Mouse (Mus musculus) yolk sac, embryonic 10.5 days (tissue): ENCODE results near the gene Pikfyve.

Experiments
- DNase-seq: peaks from one replicate; pipeline ENCODE4 v3.0.0-alpha.2; 2017; ENCODE audit warnings: low spot score

Pikfyve gene

DNA sequence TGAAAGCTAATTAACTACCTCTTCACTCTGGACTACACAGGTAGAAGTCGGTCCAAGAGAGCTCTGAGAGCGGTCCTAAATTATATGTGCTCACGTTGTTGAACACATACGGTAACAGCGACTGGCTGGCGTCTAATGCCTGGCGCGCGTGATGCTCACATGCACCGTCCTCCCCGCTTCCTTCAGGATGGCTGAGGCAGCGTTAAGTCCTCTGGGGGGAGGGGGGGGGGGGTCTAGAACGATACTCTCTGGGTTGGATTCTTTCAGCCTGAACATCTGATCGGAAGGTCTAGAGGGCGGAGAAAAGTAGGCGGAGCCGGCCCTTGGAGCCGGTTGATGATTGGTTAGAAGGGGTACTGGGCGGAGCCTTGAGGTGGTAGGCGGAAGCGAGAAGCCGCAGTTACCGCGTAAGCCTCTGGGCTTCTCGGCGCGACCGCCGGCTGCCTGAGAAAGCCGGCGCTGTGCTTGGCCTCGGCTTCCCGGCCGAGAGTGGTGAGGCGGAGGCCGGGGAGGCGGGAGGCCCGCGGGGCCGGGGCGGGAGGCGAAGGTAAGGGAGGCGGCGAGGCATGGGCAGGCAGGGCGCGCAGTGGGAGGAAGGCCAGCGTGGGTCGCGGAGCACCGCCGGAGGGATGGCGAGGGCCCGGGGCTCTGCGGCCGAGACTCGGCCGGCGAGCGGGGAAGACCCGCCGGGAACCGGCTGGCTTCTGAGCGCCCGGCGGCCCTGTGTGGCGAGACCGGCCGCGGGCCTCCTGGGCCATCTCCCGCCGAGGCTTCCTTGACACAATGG lies at the start of gene Pikfyve, which contains the start of gene Idh1:
Gene Pikfyve, plus strand, starts transcription at position 397 of the 787 bp plus-strand sequence.
Gene Idh1, minus strand, starts transcription at position 214 of the 787 bp plus-strand sequence.
- peak; percentile 99 for DNase-seq

DNA sequence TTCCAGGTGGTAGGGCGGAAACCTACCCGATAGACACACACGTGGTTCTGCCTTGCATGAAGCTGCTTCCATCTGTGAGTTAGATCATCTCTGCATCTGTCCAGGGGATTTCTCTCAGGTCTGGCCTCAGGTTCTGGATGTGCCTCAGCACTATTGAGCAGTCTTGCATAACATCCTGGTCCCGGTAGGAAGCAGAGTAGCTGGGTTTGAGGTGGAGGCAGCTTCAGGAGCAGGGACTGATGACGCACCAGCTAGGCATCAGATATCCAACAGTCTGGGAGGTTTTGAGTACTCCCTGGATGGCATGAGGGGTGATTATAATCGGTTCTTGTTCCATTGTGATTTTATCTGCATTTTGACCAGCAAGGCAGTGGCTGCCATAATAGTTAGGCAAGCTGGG lies 48.9 kb upstream of the Pikfyve start:
- no peak for DNase-seq

DNA sequence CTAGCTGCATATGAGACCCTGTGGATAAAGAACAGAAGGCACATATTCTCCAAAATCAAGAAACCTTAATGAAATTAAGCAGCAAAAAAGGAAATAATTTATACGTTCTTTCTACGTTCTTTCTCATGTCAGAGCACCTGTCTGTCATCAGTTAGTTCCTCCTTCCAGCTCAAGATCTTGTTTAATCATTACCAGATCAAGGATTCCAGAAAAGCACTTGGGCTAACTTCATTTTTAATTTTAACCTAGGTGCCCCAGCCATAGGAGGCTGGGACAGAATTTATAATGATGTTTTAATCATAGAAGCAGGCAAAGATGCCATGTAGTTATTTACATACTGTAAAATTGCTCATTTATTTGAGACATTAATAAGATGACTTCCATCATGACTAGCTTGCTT lies 41.7 kb upstream of the Pikfyve start:
- no peak for DNase-seq

DNA sequence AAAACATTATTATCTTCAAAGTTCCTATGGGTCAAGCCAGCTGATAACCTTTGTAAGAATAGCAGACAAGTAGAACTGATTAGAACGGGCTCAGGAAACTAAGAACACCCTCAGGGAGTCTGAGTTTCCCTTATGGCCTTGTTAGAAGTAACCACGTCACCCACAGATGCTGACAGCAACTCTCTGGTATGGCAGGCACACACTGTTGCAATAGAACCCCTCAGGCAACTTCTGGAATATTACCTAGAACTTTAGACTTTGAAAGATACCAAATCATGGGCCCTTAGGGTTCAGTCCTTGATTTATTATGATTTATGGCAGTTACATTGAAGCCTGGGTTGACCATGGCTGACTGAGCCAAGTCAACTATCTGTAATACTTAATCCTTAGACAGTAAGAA lies 39.9 kb upstream of the Pikfyve start:
- no peak for DNase-seq

DNA sequence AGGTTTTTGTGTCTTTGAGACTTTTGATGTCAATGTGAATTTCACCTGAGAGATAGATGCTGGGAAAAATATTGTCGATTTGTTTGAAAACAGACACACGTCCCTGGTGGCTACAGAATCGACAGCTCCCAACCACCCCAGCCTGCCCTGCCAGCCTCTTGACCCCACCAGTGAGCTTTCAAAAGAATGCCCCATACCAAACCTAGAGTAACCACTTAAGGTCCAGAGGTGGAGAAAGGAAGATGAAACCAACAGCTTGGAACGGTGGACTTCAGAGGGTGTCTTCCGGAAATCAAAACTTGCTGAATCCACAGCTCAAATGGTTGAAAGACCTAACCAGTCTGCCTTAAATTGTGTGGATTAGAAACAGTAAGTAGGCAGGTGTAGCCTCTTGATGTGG lies 39.2 kb upstream of the Pikfyve start:
- DNase-seq, result no peak

DNA sequence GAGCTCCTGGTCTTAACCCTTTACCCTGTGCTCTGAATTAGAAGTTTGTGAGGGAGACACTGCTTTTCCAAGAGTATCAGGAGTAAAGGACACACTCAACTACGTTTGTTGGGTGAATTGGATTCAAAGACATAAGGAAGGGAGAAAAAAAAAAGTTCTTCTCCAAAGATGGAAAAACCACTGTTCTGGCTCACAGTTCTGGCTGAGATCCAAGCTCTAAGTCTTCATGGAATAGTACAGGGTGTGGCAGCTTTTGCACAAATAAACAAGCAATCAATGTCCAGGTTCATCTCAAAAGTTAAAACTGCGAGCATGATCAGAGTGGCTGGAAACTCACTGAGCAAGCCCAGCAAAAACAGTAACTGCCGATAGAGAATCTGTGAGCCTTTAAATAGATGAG lies 38.5 kb upstream of the Pikfyve start:
- DNase-seq, result no peak

DNA sequence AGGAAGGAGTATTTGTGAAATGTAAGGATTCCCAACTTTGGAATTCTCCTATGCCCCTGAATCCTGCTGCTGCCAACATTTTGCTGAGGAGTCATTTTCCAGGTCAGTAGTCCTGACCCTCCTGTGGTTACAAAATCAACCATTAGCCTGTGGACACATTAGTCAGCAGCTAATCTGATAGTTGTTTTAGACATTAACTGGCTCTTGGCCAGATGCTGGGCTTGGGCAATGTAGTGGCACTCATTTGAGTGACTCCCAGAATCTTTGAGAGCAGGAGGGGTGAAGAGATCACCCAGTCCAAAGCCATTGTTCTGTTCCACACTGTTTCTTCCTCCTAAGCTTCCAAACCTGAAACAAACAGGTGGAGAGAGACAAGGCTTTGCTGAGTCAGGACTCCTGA lies 31.7 kb upstream of the Pikfyve start:
- DNase-seq, result peak; percentile 66

DNA sequence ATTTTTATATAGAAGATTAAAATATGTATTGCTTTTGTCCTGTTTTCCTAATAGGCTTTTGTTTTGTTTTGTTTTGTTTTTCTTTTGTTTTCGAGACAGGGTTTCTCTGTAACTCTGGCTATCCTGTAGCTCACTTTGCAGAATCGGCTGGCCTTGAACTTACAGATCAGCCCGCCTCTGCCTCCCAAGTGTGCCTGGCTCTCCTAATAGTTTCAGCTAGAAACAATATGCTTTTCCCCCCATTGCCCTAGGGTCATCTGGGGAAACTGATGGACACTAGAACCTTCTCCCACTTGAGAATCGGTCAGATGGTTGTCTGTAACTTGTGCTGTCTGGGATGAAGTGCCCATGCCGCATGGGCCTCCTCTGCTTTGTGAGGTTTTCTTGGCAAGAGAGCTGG lies 30.4 kb upstream of the Pikfyve start:
- DNase-seq, result no peak

DNA sequence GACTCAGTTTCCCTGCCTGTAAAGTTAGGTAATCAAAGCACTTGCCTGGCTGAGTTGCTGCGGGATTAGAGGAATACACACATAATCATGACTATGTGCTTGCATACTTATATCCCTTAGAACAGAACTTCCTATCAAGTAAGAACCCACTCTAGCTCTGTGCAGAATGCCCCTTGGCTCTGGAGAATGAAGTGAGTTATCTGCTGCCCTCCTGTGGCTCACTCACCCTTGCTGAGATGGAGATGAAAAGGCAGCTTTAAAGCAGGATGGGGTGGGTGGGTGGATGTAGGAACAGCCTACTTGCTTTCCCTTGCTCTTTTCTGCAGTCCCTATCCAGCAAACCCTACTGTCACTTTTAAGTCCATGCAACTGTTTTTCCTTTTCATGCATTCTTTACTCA lies 24.3 kb upstream of the Pikfyve start:
- no peak for DNase-seq

DNA sequence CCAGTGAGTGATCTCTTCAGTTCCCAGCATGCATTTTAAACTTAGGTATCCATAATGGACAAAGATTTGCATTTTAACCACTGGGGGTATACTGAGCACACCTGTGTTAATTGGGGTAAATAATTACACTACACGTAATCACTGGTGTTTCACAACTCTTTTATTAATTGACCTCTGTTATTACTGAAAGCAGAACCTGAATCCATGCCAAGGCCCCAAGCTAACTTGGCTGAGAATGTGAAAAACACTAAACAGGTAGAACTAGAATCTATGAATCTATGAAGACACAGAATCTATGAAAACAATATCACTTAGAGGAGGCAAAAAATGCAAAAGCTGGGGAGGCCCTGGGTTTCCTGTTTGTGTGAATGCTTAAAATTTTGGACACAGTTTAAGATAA lies 19.0 kb upstream of the Pikfyve start:
- DNase-seq, result no peak

DNA sequence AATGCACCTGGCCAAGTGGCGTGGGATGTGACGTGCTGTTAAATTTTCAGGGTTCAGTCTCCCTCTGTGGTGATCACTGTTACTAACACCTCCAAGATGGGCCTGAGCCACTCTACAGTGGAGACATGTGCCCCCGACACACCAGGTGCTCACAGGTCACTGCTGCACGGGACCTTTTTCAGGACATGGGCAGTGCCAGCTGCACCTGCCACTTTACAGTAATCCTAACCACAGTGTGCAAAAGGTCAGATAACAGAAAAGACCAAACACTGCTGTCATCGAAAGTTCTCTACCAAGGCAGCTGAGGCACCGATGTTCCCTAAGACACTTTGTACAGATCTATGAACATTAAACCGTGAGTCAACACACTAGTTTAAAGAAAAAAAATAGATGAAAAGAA lies 16.9 kb upstream of the Pikfyve start:
- no peak for DNase-seq

DNA sequence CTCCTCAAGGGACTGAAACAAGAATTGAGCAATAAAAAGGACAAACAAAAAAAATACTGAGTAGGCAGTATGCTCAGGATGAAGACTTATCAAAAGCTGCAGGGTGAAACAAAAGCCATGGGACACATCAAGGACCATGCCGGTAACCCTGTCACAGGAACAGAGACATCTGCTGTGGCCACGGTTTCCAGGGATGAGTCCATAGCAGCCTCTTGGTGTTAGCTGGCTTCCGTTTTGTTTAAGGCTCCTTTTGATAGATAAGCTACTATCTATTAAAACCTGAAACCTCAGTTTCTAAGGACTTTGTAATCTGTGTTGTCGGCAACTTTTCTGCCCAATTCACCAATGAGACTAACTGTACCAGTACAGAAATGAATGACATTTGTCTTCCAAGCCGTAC lies 16.5 kb upstream of the Pikfyve start:
- no peak for DNase-seq

DNA sequence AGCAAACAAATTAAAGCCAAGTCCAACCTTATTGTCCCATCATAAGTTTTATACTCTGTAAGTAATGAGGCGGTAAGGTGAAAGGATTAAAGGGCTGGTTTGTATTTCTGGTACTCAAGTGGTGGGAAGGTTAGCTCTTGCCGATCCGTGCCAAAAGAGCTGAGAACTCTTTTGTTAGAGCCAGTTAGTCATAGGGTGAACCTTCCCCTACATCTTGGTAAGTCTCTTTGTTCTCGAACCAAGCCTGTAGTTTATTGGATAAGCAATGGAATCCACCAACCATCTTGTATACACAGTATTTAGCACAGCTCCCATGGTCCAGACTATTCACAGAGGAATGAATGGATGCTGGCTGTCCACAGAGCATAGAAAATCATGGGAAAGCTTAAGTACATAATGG lies 14.9 kb upstream of the Pikfyve start:
- no peak for DNase-seq

DNA sequence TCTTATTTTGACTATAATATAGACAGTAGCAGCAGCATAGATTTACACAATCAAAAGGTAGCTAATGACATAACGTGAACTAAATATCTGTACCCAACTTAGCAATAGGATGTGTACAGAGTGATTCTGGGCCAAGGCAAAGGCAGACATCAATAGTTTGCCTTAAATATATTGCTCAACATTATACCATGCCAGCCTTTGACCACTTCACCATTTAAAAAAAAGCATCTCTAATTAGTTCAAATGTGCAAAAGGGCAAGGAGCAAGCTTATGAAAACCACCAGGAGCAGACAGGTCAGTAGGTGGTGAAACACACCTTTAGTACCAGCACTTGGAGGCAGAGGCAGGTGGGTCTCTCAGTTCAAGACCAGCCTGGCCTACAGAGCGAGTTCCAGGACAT lies 12.8 kb upstream of the Pikfyve start:
- no peak for DNase-seq

DNA sequence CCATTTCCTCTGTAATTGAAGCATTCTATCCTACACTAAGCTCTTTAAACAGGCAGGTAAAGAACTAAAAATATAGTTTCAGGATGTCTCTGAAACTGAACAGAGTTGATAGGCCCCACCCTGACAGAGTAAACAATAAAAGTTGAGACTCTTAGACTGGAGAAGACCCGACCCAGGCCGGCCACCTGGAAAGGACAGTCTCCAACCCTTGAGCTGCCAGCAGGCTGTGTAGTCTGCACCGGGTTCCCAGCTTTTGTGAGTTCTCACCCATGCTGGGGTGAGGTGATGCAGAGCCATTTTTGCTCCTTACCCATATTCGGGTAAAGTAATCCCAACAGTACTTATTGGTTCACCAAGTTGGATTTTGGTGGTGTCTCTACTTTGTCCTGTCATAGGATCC lies 10.3 kb upstream of the Pikfyve start:
- DNase-seq, result no peak

DNA sequence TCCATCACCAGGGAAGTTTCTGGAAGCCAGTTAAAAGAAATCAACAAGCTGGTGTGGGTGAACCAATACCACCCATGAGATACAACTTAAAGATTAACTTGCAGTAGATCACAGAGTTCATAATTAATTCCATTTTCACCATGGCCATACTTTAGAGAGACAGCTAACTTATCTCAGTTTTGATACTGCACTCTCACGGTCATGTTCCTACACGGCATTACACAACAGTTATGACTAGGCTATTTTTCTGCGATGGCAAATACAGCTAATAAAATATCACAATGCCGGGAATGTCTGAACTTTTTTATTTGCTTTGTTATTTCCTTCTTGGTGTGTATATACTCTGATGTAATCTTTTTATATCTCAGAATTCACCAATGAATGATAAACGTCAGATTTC lies 9.6 kb upstream of the Pikfyve start:
- DNase-seq, result no peak

DNA sequence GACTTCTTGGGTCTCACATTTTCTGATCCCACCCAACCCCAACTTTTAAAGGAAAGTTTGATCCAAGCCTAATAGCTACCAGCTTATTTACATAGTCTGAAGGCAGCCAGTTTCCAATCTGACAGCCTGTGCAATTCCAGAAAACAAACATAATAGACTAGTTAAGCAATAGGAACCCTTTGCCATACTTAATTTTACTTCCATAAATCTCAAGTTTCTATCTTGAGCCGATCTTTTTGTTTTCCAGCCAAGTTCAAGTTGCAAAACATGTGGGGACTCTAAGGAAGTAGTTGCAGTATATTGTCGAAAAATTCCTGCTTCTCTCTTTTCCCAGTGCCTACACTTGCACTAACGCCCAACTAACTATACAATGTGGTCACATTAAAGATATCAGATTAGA lies 9.0 kb upstream of the Pikfyve start:
- DNase-seq, result no peak

DNA sequence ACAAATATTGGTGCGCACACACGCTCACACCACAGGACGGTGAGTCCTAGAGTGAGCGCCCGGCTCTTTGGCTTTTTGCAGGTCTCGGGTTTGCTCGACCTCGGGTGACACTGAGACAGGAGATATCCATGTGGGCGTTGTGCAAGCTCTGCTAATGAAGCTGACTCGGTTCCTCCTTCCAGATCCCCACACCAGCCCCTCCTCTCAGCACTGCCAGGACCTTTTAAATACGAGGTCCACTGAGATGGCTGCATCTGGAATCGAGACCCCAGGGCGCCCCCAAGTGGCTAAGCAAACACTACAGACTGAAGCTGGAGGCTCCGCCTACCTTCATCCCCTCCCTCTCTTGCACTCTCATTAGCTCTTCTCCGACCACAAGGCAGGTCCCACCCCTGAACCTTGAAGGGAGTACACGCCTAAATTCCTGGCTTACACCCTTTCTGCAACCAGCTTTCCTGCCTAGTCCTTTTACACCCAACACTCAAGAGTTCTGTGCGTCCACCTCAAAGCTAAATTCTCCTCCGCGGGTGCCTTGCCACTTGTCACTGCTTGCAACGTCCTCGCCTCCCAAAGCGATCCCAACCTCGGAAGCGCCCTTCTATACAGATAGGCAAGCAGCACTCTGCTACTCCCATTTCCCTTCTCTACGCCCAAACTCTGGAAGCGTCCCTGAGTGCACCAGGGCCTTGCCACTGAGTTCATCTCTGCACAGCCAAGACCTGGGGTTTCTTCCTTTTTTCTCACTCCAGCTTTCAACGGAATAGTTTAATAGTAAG lies 8.2 kb upstream of the Pikfyve start:
- DNase-seq, result peak; percentile 94

DNA sequence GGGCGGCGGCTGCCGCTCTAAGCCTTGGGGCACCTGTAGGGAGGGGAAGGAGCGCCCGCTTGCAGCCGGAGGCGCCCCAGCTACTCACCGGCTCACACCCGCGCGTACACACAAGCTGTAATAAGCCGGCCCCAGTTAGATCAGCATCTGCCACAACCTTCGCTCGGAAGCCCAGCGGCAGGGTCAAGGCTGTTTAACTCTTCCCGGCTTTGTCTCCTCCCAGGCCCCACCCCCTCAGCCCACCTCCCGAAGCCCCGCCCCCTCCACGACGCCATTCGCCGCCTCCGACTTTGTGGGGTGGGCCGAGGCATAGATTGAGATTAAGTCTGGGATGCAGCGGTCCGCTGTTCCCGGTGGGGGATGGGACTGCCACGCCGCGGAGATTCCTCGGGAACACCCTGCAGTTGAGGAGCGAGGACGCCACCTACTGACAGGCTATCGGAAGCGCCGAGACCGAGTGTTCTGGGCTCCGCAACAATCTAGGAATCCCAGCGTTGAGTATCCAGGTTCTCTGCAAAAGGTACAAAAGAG lies 7.5 kb upstream of the Pikfyve start:
- DNase-seq, result peak; percentile 99

DNA sequence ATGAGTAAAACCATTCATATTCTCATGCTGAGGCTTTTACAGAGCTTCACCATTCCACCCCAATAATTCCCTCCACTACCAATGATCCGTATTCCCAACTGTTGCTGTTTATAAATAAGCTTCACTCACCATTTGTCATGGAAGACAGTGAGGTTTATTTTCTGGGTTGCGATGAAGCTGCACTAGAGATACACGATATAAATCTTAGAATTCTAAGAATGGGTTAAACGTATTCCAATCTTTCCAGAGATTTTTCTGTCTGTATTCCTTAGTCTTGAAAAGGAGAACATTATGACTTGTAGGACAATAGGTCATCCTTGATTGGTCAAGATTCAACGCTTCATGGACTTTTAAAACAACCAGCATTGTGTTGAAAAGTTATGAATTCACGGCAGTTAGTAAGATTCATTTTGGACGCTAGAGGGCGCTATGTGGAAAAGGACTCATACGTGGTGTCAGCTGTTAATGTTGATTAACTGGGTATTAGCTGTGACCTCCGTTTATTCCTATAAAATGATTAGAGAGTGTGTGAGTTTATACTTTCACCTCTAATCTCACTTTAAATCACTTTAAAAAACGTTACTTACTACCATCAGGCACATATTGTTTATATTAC lies 6.7 kb upstream of the Pikfyve start:
- peak; percentile 47 for DNase-seq

DNA sequence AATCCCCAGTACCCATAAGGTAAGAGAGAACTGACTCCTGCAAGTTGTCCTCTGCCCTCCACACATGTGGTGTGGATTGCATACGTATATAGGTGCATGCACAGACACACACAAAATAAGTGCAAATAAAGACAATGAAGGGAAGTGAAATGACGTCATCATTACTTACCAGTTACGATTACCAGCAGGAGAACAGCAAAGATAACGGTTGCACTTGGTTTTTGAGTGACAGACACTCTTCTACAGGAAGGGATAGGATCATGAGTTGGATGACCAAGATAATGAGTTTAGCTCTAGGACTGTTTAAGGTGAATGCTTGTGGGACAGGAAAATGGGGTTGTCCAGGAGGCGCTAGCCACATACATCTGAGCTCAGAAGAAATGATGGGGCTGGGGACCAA lies 5.0 kb upstream of the Pikfyve start:
- DNase-seq, result no peak

DNA sequence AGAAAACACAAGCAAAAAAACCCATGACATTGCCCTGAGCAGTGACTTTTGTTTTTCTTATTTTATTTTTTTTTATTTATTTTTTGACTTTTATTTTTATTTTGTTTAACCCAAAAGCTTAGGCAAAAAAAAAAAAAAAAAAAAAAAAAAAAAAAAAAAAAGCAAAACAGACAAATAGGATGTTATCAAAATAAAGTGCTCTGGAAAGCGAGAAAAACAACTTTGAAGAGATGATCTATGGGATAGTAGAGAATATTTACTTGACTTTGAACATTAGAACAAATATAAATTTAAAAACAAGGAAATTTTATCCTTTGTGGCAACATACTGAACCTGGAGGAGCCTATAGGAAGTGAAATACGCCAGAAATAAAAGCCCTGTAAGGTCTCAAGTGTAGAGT lies 2.5 kb upstream of the Pikfyve start:
- DNase-seq, result no peak

DNA sequence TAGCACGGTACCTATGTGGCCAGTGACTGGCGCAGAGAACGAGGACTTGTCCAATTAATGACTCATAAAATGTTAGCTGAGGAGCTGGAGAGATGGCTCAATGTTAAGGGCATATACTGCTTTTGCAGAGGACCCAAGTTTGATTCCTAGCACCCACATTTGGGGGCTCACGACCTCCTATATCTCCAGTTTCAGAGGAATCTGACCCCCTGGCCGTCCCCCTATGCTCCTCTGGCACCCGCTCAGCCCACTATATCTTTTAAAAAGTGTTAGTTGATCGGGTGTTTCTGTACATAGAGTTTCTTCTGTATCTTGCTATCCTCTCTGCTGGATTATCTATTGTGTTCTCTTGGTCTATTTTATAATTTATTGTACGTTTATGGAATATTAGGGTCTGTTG lies 1.5 kb upstream of the Pikfyve start:
- no peak for DNase-seq
